Mouse (Mus musculus) hindbrain, embryonic 14.5 days (tissue): ENCODE results near the gene Hspa1l. TPM values are rescaled to one million over a fixed set of nuclear protein-coding genes. Genes with fewer than 3 reads are reported as not detected.
"Not testable (repeated sequence)": the region's sequence is repeated elsewhere in the genome, so short reads cannot be mapped to it uniquely, and the experiment has no call there.

Source experiments
- ATAC-seq: fragments of 200-750 bp; cut with Nextera tagmentation; 2 replicates; pipeline ENCODE4 v1.8.0; 2017; ENCODE audit warnings: moderate number of reproducible peaks, mild to moderate bottlenecking, moderate TSS enrichment, moderate library complexity; ENCODE audit not compliant: low FRiP score
- DNase-seq: peaks from one replicate; pipeline ENCODE4 v3.0.0-alpha.2; 2015; ENCODE audit warnings: low spot score
- H3K27ac ChIP-seq: fragments of 300-500 bp; sonication (generic); 2 replicates; pipeline ENCODE4 v1.5.1; 2014; ENCODE audit warnings: mild to moderate bottlenecking, moderate library complexity
- H3K27me3 ChIP-seq: fragments of 300-500 bp; sonication (generic); 2 replicates; pipeline ENCODE4 v1.6.1; 2014; ENCODE audit warnings: mild to moderate bottlenecking, low read length, mixed read lengths; ENCODE audit not compliant: control insufficient read depth, insufficient read depth
- H3K36me3 ChIP-seq: fragments of 300-500 bp; sonication (generic); replicated peaks from 2 replicates; pipeline ENCODE4 v1.6.1; 2014; ENCODE audit not compliant: control insufficient read depth, insufficient read depth
- H3K4me1 ChIP-seq: fragments of 300-500 bp; sonication (generic); replicated peaks from 2 replicates; pipeline ENCODE4 v1.6.1; 2014; ENCODE audit warnings: antibody characterized with exemption, low read length, mixed read lengths; ENCODE audit not compliant: control insufficient read depth, insufficient read depth
- H3K4me2 ChIP-seq: fragments of 300-500 bp; sonication (generic); replicated peaks from 2 replicates; pipeline ENCODE4 v1.6.1; 2014; ENCODE audit warnings: mild to moderate bottlenecking, moderate library complexity
- H3K4me3 ChIP-seq: fragments of 300-500 bp; sonication (generic); replicated peaks from 2 replicates; pipeline ENCODE4 v1.5.1; 2014; ENCODE audit warnings: mild to moderate bottlenecking, low read length
- H3K9ac ChIP-seq: fragments of 300-500 bp; sonication (generic); 2 replicates; pipeline ENCODE4 v1.6.1; 2014
- H3K9me3 ChIP-seq: fragments of 300-500 bp; sonication (generic); 2 replicates; pipeline ENCODE4 v1.6.1; 2016; ENCODE audit warnings: low read length; ENCODE audit not compliant: control insufficient read depth
- WGBS: fragments of 180-500 bp; shearing (Covaris S2); extraction: QIAGEN DNeasy Blood & Tissue Kit; methylation state at CpG from one replicate; pipeline ENCODE4 v1.1.7; 2014; 5-methylcytosine and 5-hydroxymethylcytosine counted together
- polyA plus RNA-seq: library from polyadenylated mRNA; unstranded; fragments of >200 nt; fragmentation: Nextera tagmentation; extraction: Ambion mirVana; gene quantifications from 2 replicates; pipeline ENCODE4 v1.2.1, GENCODE M21; 2014

Gene Hspa1l
- polyA plus RNA-seq, 1 experiment from 2014 or later = 1.9 TPM

GRCm38 (mm10) chr17:34981690-34982180 is 9.2 kb downstream of the Hspa1l start, which contains the start of gene Lsm2:
Gene Lsm2 (plus strand): TSS chr17:34981862.
- H3K9ac ChIP-seq = peak within 1 kb of the TSS; percentile 78
- peak within 1 kb of the TSS; percentile 96 for H3K27ac ChIP-seq
- H3K4me3 ChIP-seq = peak within 1 kb of the TSS; percentile 65
- peaks cover 14% of the 10 kb centered on the region for H3K4me1 ChIP-seq
- ATAC-seq (peak; percentile 94), DNase-seq (peak; percentile 89)
- peaks cover 18% of the 10 kb centered on the region for H3K36me3 ChIP-seq
- H3K27me3 ChIP-seq = no peaks in the 10 kb centered on the region
- H3K4me2 ChIP-seq = peak within 1 kb of the TSS; percentile 96
- under 1% methylated on average over 58 of the region's 58 CpGs for WGBS
- no peaks in the 10 kb centered on the region for H3K9me3 ChIP-seq

DNA sequence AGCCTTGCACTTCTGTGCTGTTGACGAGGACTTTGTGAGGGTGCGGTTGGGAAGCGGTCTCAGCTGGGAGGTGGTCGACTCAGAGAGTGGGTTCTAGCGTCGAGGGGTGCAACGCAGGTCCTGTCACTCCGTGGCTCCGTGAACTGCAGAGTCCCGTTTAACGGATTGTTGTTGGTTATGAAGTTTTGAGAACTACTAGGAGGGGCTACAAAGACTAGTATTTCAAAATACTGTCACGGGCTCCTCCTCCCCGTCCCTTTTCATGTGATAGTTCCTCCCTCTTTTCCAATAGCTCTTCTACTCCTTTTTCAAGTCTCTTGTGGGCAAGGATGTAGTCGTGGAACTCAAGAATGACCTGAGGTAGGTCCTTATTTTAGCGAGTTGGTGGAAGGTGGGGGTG is 9.8 kb downstream of the Hspa1l start:
- no peaks in the 10 kb centered on the region for H3K9me3 ChIP-seq
- ATAC-seq = peak; percentile 24; the same call in 1 of the 2 replicates

GRCm38 (mm10) chr17:34984218-34984617 is 11.7 kb downstream of the Hspa1l start:
- Histone ChIP-seq H3K4me2 (no peak overlapping the region), H3K4me1 (peaks cover 14% of the 10 kb centered on the region), H3K9ac (no peak overlapping the region), H3K27ac (no peak overlapping the region), H3K27me3 (no peaks in the 10 kb centered on the region), H3K4me3 (no peak overlapping the region), H3K36me3 (peaks cover 26% of the 10 kb centered on the region), H3K9me3 (no peaks in the 10 kb centered on the region)
- 69% methylated on average over 2 of the region's 2 CpGs for WGBS
- no peak for ATAC-seq
- DNase-seq = peak; percentile 58

More for the DNA sequence above, 9.8 kb downstream of the Hspa1l start:
- peaks cover 14% of the 10 kb centered on the region for H3K4me1 ChIP-seq
- peaks cover 19% of the 10 kb centered on the region for H3K36me3 ChIP-seq
- H3K27me3 ChIP-seq = no peaks in the 10 kb centered on the region
- peak overlapping the region; percentile 78 for H3K9ac ChIP-seq
- H3K4me3 ChIP-seq = peak overlapping the region; percentile 65
- peak overlapping the region; percentile 96; the same call in 1 of the 2 replicates for H3K27ac ChIP-seq
- DNase-seq = no peak
- peak overlapping the region; percentile 96 for H3K4me2 ChIP-seq
- under 1% methylated on average over 15 of the region's 15 CpGs for WGBS

DNA sequence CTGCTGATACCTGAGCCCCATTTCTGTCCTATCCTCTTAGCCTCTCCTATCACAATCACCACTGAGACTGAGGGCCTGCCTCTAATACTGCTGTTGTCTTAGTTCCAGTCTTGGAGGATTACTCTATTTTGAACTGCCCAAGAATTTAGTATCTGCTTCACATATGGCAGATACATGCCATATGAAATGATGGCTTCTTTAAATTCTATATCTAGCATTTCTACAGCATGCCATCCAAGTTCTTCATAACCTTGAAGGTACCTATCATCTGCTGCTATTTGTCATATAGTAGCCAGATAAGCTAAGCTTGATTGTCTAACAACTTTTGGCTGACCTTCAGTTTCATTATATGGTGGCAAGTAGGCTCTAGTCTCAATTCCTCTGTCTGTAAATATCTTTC is 22.2 kb downstream of the Hspa1l start:
- 0 out of 2 replicates have a peak, but pooled peaks cover 5% of the 10 kb centered on the region for H3K36me3 ChIP-seq
- H3K27me3 ChIP-seq = no peaks in the 10 kb centered on the region
- no peak overlapping the region for H3K27ac ChIP-seq
- DNase-seq = no peak
- no peak overlapping the region for H3K9ac ChIP-seq
- no peak overlapping the region for H3K4me3 ChIP-seq
- ATAC-seq = no peak
- no peaks in the 10 kb centered on the region for H3K9me3 ChIP-seq
- no peaks in the 10 kb centered on the region for H3K4me1 ChIP-seq
- H3K4me2 ChIP-seq = no peak overlapping the region

DNA sequence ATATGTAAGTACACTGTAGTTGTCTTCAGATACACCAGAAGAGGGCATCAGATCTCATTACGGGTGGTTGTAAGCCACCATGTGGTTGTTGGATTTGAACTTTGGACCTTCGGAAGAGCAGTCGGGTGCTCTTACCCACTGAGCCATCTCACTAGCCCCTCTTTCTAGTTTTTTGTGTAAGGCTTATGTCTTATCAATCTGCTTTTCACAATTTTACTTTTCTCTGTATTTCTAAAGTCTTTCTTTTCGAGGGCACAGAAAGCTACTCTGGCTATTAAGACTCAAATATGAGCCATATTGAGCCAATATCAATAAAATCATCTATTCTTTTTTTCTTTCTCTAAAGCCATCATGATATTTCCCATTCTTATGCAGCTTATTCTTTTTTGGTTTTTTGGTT is 22.7 kb downstream of the Hspa1l start:
- H3K27me3 ChIP-seq, H3K27ac ChIP-seq, ATAC-seq, H3K4me2 ChIP-seq, H3K4me1 ChIP-seq, DNase-seq, H3K9ac ChIP-seq, H3K4me3 ChIP-seq, H3K9me3 ChIP-seq, H3K36me3 ChIP-seq: not testable (repeated sequence)
- WGBS = 89% methylated on average over 4 of the region's 4 CpGs

- not testable (repeated sequence) for H3K36me3 ChIP-seq, H3K27me3 ChIP-seq, H3K4me3 ChIP-seq, H3K4me1 ChIP-seq, H3K9ac ChIP-seq, H3K27ac ChIP-seq, DNase-seq, H3K4me2 ChIP-seq, ATAC-seq, H3K9me3 ChIP-seq
- 97% methylated on average over 4 of the region's 4 CpGs for WGBS
These were observed 23.4 kb downstream of the Hspa1l start for GRCm38 (mm10) chr17:34995927-34996326.

- Histone ChIP-seq H3K4me1 (no peaks in the 10 kb centered on the region), H3K4me2 (no peak overlapping the region), H3K9ac (no peak overlapping the region), H3K27ac (no peak overlapping the region), H3K36me3 (no peaks in the 10 kb centered on the region), H3K4me3 (no peak overlapping the region), H3K27me3 (no peaks in the 10 kb centered on the region), H3K9me3 (no peaks in the 10 kb centered on the region)
- WGBS = 90% methylated on average over 12 of the region's 14 CpGs
- DNase-seq (no peak), ATAC-seq (no peak)
These were observed 24.1 kb downstream of the Hspa1l start for GRCm38 (mm10) chr17:34996411-34997141.

- peaks cover 4% of the 10 kb centered on the region; the same call in 1 of the 2 replicates for H3K4me1 ChIP-seq
- no peaks in the 10 kb centered on the region for H3K9me3 ChIP-seq
- H3K27me3 ChIP-seq = no peaks in the 10 kb centered on the region
- 85% methylated on average over 5 of the region's 5 CpGs for WGBS
- no peaks in the 10 kb centered on the region for H3K36me3 ChIP-seq
- H3K27ac ChIP-seq = no peak overlapping the region
- ATAC-seq (no peak), DNase-seq (no peak)
- no peak overlapping the region for H3K4me3 ChIP-seq
- H3K4me2 ChIP-seq = no peak overlapping the region
- no peak overlapping the region for H3K9ac ChIP-seq
These were observed 24.6 kb downstream of the Hspa1l start for GRCm38 (mm10) chr17:34997142-34997483.

DNA sequence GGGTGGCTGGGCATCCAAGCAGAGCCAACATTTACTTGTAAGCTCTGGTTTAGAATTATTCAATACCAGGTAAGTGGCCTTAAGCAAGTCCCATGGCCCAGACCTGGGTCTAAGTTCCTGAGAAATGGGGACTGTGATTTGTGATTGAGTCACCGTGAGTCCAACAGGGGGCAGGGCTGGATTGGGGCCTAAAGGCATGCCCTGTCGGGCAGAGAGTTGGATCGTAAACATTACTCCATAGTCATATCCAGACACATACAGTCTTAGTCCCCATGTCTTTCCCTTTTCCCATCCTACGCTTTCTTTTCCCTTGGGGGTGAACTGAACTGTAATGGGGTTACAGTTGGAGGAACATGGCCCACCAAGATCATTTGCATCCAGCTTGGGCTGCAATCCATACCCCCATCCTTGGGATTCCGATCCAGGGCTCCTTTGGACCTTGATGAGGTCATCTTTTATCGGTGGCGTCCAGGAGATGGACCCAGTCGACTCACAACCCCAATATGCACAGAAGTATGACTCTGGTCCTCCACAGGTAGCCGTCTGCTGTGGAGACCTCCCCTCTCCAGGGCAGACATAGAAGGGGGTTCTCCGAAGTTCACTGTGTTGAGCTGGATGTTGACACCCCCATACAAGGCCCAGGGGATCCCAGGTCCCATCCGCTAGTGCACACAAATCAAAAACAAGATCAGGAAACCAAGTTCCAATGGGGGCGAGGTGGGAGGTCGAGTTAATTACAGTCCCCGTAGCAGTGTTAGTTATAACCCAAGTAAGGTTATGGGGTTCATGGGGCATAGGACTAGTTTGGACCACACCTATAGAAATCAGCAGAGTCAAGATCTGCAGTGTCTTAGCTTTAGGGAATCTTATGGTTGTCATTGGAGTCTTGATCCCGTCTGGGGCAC is 26.3 kb downstream of the Hspa1l start:
- Histone ChIP-seq H3K4me1 (peaks cover 17% of the 10 kb centered on the region), H3K36me3 (no peaks in the 10 kb centered on the region), H3K4me3 (no peak overlapping the region), H3K9ac (no peak overlapping the region), H3K27ac (no peak overlapping the region), H3K27me3 (no peaks in the 10 kb centered on the region), H3K9me3 (no peaks in the 10 kb centered on the region), H3K4me2 (no peak overlapping the region)
- ATAC-seq (no peak), DNase-seq (no peak)
- WGBS = 94% methylated on average over 15 of the region's 15 CpGs
